Comparison of ENCODE assay signal across 8 mouse cellular contexts in genomic region chrX:139480022-139480894, GRCm38 (mm10). TPM values are rescaled to one million over a fixed set of nuclear protein-coding genes. Genes with fewer than 3 reads are reported as not detected.
DNase-seq lines count a peak whose midpoint lies in the region; ATAC-seq lines count a peak whose summit lies in the region.

TSS of gene D330045A20Rik (plus strand) at chrX:139480367.

- H3K27ac ChIP-seq in heart, embryonic 16.5 days (ENCODE audit: low read length), result no peak within 1 kb of the TSS
- H3K27ac ChIP-seq in stomach, embryonic 16.5 days (ENCODE audit: low read length), result no peak within 1 kb of the TSS

- 17% methylated on average over 27 of the region's 28 CpGs for WGBS in heart, embryonic 16.5 days
- WGBS in stomach, embryonic 16.5 days, result 16% methylated on average over 26 of the region's 28 CpGs

- DNase-seq in lung, adult 18-20 months, result peak; percentile 3 to 6
- DNase-seq in lung, postnatal 25 days (ENCODE audit: low spot score), result no peak
- DNase-seq in embryo, embryonic 10 days (ENCODE audit: low spot score), result peak; percentile 67
- DNase-seq in left cerebral cortex, postnatal 25 days (ENCODE audit: low spot score in 2 of 2), result peak; percentile 5 to 33
- peak; percentile 58 for DNase-seq in mesoderm, embryonic 11.5 days (ENCODE audit: low read depth, low spot score)
- no peak for DNase-seq in thymus, postnatal 4 days

- no peaks in the 10 kb centered on the region for H3K36me3 ChIP-seq in heart, embryonic 16.5 days (ENCODE audit: control insufficient read depth, insufficient read depth)
- no peaks in the 10 kb centered on the region for H3K36me3 ChIP-seq in stomach, embryonic 16.5 days (ENCODE audit: control insufficient read depth, insufficient read depth, low read length)

- no peaks in the 10 kb centered on the region for H3K9me3 ChIP-seq in heart, embryonic 16.5 days (replicated peaks; ENCODE audit: control insufficient read depth, low read length)
- no peaks in the 10 kb centered on the region for H3K9me3 ChIP-seq in stomach, embryonic 16.5 days (replicated peaks; ENCODE audit: control insufficient read depth, low read length)

- peak within 1 kb of the TSS; percentile 51 for H3K4me3 ChIP-seq in heart, embryonic 16.5 days (ENCODE audit: low read length)
- peak within 1 kb of the TSS; percentile 42 for H3K4me3 ChIP-seq in stomach, embryonic 16.5 days (replicated peaks; ENCODE audit: low read length)

- no peak for ATAC-seq in heart, embryonic 16.5 days (replicated peaks; ENCODE audit: extremely low read depth, insufficient read depth, low FRiP score)
- ATAC-seq in stomach, embryonic 16.5 days (ENCODE audit: insufficient read depth, low FRiP score), result peak; percentile 40; the same call in 1 of the 2 replicates

- intact Hi-C loops in left cerebral cortex, postnatal 25 days (cut with DNase I), result no loop called here

- H3K4me2 ChIP-seq in heart, embryonic 16.5 days (ENCODE audit: low read depth, low read length), result peak within 1 kb of the TSS; percentile 71
- peak within 1 kb of the TSS; percentile 57 for H3K4me2 ChIP-seq in stomach, embryonic 16.5 days (ENCODE audit: low read depth, low read length)

- H3K9ac ChIP-seq in heart, embryonic 16.5 days (ENCODE audit: low read length), result peak within 1 kb of the TSS; percentile 38; the same call in 1 of the 2 replicates
- H3K9ac ChIP-seq in stomach, embryonic 16.5 days (ENCODE audit: low read length), result peak within 1 kb of the TSS; percentile 54; the same call in 1 of the 2 replicates

- H3K4me1 ChIP-seq in heart, embryonic 16.5 days (ENCODE audit: control insufficient read depth, insufficient read depth, low read length), result no peaks in the 10 kb centered on the region
- H3K4me1 ChIP-seq in stomach, embryonic 16.5 days (ENCODE audit: control insufficient read depth, insufficient read depth, low read length), result no peaks in the 10 kb centered on the region

- H3K27me3 ChIP-seq in heart, embryonic 16.5 days (ENCODE audit: control insufficient read depth, insufficient read depth, low read length), result no peaks in the 10 kb centered on the region
- no peaks in the 10 kb centered on the region; the same call in 1 of the 2 replicates for H3K27me3 ChIP-seq in stomach, embryonic 16.5 days (ENCODE audit: control insufficient read depth, insufficient read depth, low read length)

RNA-seq across cellular contexts. Expression of gene D330045A20Rik, which starts in this region (rescaled TPM):
- polyA plus RNA-seq in heart, embryonic 16.5 days (2015; fragmentation: Nextera tagmentation; extraction: Ambion mirVana), result 0.86 and 1.1 TPM in 2 replicates
- total RNA-seq in left cerebral cortex, postnatal 25 days (2021), result under 1 TPM; 0.66 TPM
- 1.8 and 2.9 TPM in 2 replicates for polyA plus RNA-seq in stomach, embryonic 16.5 days (2015; fragmentation: Nextera tagmentation; extraction: Ambion mirVana)

Comparison
In these comparisons a context has a peak if more than half of its experiments do, and no peak if none do; other contexts are left out.
1. DNase-seq: peak in lung, adult 18-20 months (2 of 2), embryo, embryonic 10 days (single experiment) and mesoderm, embryonic 11.5 days (single experiment); none in lung, postnatal 25 days (single experiment) and thymus, postnatal 4 days (single experiment).
2. Peak in DNase-seq in left cerebral cortex, postnatal 25 days; RNA of the gene not detected or under 1 TPM.